Mouse (Mus musculus) thymus, adult 2 months (tissue): ENCODE data around the gene Gm4791. TPM values are rescaled to one million over a fixed set of nuclear protein-coding genes. Genes with fewer than 3 reads are reported as not detected.

ENCODE experiments used
- DNase-seq: peaks from one replicate; pipeline ENCODE4 v3.0.0; 2021
- H3K27ac ChIP-seq: fragments of 200-500 bp; 2 replicates; pipeline ENCODE4 v1.5.1; 2012; ENCODE audit warnings: low read length, control low read depth; ENCODE audit not compliant: control insufficient read depth, insufficient read depth
- H3K27me3 ChIP-seq: fragments of 200-500 bp; 2 replicates; pipeline ENCODE4 v1.6.1; 2012; ENCODE audit warnings: mild to moderate bottlenecking, low read length, moderate library complexity, mixed read lengths; ENCODE audit not compliant: control insufficient read depth, insufficient read depth
- H3K36me3 ChIP-seq: fragments of 200-500 bp; 2 replicates; pipeline ENCODE4 v1.6.1; 2012; ENCODE audit warnings: mild to moderate bottlenecking, low read length, moderate library complexity; ENCODE audit not compliant: control insufficient read depth, insufficient read depth
- H3K4me1 ChIP-seq: fragments of 200-500 bp; replicated peaks from 2 replicates; pipeline ENCODE4 v1.6.1; 2012; ENCODE audit warnings: low read length; ENCODE audit not compliant: control insufficient read depth, insufficient read depth
- H3K4me3 ChIP-seq: fragments of 200-500 bp; 2 replicates; pipeline ENCODE4 v1.5.1; 2012; ENCODE audit warnings: mild to moderate bottlenecking, low read length, control low read depth, moderate library complexity; ENCODE audit not compliant: control insufficient read depth, insufficient read depth
- CTCF ChIP-seq: fragments of 200-500 bp; IDR thresholded peaks from 2 replicates; pipeline ENCODE4 v1.5.1; 2012; ENCODE audit warnings: mild to moderate bottlenecking, control low read depth, low read length, moderate library complexity, borderline replicate concordance; ENCODE audit not compliant: control insufficient read depth, poor library complexity, insufficient read depth; ENCODE audit errors: extremely low read depth
- POLR2A ChIP-seq: fragments of 200-500 bp; IDR thresholded peaks from 2 replicates; pipeline ENCODE4 v1.6.1; 2012; ENCODE audit warnings: mild to moderate bottlenecking, low read length, control low read depth, moderate library complexity; ENCODE audit not compliant: control insufficient read depth, poor library complexity, insufficient read depth; ENCODE audit errors: extremely low read depth
- WGBS: fragments of 180-500 bp; shearing (Covaris S2); methylation state at CpG from one replicate; pipeline ENCODE4 v1.1.7; 2018; 5-methylcytosine and 5-hydroxymethylcytosine counted together
- polyA plus RNA-seq: library from polyadenylated mRNA; depleted of rRNA; stranded (reverse); fragments of >200 nt; gene quantifications from 2 replicates; pipeline ENCODE4 v1.2.3, GENCODE M21; 2012

Gm4791 gene
- polyA plus RNA-seq, 1 experiment = 0.26 TPM

- H3K4me3 ChIP-seq = no peak overlapping the region
- WGBS = 15% methylated on average over 2 of the region's 2 CpGs
- no peak for DNase-seq
- H3K4me1 ChIP-seq = no peaks in the 10 kb centered on the region
- H3K36me3 ChIP-seq = no peaks in the 10 kb centered on the region
- H3K27me3 ChIP-seq = no peaks in the 10 kb centered on the region
- no peak overlapping the region for H3K27ac ChIP-seq
- TF ChIP-seq CTCF = no peak
- no peak for TF ChIP-seq POLR2A
Observed at GRCm38 (mm10) chr9:46980111-46980510, 18.4 kb upstream of the Gm4791 start.

DNA sequence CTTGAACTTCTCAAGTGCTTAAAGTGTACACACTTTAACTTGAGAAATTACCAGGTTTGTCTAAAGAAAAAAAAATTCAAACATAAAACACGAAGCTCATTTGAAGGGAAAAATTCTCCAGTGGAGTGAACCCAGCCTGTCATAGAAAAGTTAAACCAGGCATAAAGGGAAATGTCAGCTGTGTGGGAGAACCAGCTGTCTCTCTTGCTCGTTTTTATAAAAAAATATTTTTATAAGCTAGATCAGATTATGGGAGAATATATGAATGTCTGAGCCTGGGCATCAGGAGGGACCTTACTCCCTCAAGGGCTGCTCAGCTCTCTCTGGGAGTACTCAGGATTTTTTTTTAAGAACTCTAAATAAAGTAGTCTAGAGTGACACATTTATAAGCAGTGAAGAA is 15.1 kb upstream of the Gm4791 start:
- TF ChIP-seq CTCF = no peak
- no peak for TF ChIP-seq POLR2A
- WGBS = 75% methylated on average over 2 of the region's 2 CpGs

GRCm38 (mm10) chr9:47041569-47041968 is 43.0 kb downstream of the Gm4791 start:
- TF ChIP-seq CTCF = no peak
- no peak for TF ChIP-seq POLR2A
- no peaks in the 10 kb centered on the region for H3K4me1 ChIP-seq
- DNase-seq = no peak
- H3K27me3 ChIP-seq = no peaks in the 10 kb centered on the region
- H3K27ac ChIP-seq = no peak overlapping the region
- no peak overlapping the region for H3K4me3 ChIP-seq
- H3K36me3 ChIP-seq = no peaks in the 10 kb centered on the region
- WGBS = 88% methylated on average over 6 of the region's 6 CpGs

More for the DNA sequence above, 15.1 kb upstream of the Gm4791 start:
- H3K27ac ChIP-seq = no peak overlapping the region
- no peak overlapping the region for H3K4me3 ChIP-seq
- no peaks in the 10 kb centered on the region for H3K4me1 ChIP-seq
- no peaks in the 10 kb centered on the region for H3K36me3 ChIP-seq
- no peaks in the 10 kb centered on the region for H3K27me3 ChIP-seq
- no peak for DNase-seq
